Mouse (Mus musculus) left cerebral cortex, postnatal 25 days (tissue): ENCODE results near the gene Rreb1. TPM values are rescaled to one million over a fixed set of nuclear protein-coding genes. Genes with fewer than 3 reads are reported as not detected.
A peak's percentile ranks its signal among the peaks of the same experiment; 100 is the strongest.

ENCODE experiments used
- DNase-seq, 2 experiments: peaks; one replicate each; pipeline ENCODE4 v3.0.0; 2022; ENCODE audit warnings: low spot score in 2 of 2, mixed read lengths in 1 of 2
- intact Hi-C: fragments of 180-260 bp; cut with DNase I; formaldehyde crosslinking; loops from one replicate; pipeline ENCODE4 v1.15.1; 2025
- total RNA-seq, 2 experiments: library from RNA; stranded (reverse); gene quantifications; 2 replicates each; pipeline ENCODE4 v1.2.3; 2021

The Rreb1 gene
- total RNA-seq, 2 experiments from 2014 or later: 29.4 to 30.1 TPM

DNA sequence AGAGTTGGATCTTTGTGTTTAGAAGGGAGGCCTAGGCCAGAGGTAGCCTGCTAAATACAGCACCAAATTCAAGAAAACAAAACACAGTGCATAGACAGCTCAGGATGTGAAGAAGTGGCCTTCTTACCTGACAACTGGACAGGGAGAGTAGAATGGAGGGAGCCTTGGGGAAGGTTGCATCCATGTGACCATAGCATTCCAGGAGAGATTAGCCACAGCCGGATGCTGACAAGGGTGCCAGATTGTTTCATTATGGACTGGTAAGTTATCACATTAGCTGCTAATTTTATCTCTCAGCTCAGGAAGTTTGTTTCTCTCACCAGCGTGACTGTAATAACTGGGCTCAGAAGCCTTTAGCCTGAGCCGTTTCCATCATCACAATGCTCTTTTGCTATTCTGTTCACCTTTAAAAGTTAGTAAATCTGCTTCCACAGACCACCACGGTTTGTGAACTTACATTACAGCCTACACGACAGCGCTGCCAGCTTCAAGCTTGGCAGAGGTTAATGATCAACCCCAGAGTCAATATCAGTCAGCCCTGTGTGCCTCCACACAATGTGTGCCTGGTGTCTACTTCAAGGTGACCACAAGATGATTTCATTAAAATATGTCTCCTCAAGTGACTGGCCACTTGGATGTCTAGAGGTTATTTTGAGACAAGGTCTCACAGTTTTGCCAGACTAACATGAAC is 117.5 kb downstream of the Rreb1 start:
- intact Hi-C loops: no loop called here

DNA sequence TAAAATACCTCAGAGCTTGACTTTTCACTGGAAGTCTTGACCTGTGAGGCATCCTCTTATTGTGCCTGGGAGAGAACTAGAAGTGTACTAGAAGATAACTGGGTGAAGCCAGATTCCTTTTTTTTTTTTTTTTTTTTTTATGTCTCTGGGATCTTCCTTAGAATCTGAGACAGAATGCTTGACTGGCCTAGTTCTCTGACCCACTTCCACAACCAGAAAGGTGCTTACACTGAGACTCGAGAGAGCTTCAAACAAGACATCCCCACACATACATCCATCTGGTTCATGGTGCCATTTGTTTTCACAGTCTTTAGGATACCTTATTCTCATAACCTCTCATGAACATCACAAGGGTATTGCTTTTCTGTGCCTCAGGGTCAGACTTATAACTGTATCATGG is 118.2 kb downstream of the Rreb1 start:
- intact Hi-C loops: no loop called here
- DNase-seq: peak in 1 of 2 experiments; percentile 27

More for the DNA sequence above, 117.5 kb downstream of the Rreb1 start:
- no peak for DNase-seq

DNA sequence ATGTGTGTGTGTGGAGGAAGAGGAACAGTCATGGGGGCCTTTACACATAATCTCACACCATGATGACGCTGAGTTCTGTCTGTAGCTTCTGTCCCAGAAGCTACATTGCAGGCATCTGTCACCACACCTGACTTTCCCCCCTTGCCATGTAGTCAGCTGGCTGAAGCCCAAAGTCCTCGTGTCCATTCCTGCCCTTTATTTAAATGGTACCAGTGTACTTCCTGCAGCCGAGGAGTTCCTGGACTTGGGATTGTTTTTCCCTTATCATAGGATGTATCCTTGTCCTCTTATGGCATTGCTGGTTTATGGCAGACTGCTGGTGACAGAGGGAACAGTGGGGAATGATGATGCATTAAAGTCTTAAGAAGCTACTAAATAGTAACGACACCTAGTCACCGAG is 120.6 kb downstream of the Rreb1 start:
- DNase-seq: no peak
- intact Hi-C loops: no loop called here

DNA sequence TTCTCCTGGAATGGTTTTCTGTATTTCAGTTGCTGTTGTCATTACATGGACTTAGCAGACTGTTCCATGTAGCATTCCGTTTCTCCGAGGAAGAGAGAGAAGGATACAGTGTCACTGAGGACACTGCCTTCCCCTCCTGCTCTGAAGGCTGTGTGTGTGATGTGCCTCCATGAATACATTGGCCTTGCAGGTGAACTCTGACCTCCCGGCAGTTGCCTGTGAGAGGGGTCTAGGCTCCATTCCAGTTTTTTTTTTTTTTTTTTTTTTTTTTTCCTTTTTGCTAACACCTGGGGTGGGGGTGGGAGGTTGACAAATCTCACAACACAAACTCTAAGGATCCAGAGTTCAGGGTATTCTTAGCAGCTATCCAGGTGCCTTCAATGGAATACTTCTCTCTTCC is 124.8 kb downstream of the Rreb1 start:
- DNase-seq: no peak
- intact Hi-C loops: no loop called here

DNA sequence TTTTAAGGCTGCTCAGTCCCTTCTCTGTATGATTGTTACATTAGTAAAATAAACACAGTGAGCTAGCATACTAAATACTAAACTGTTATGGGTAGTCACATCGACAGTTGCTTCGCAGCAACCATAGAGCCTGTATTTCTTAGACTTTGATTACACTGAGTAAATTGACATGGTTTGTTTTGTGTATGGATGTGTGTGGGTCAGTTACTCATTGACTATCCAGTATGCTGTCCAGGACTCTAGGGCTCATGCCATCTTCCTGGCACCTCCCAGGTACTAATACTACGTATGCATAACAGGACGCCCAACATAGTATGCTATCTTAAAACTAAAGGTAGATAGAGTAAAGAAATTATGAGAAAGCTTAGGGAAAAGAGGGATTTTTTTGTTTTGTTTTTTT is 125.3 kb downstream of the Rreb1 start:
- intact Hi-C loops: no loop called here
- no peak for DNase-seq

DNA sequence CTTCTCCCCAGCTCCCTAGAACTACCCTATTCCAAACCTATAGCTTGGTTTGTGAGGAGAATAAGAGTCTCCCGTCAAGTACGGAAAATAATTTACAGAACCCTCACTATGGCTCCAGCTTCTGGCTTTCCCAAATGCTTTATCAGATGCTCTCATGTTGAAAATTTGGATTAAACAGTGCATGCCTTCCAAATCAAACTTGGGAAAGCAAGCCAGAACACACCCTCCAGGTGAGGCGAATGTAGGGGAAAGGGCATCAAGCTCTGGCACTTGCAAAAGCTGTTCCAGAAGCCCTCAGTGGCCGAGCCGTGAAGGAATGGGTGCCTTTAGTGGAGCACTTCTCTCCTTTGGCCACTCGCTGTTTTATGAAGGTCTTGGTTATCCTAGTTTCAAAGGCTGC is 126.2 kb downstream of the Rreb1 start:
- intact Hi-C loops: no loop called here
- DNase-seq: no peak

DNA sequence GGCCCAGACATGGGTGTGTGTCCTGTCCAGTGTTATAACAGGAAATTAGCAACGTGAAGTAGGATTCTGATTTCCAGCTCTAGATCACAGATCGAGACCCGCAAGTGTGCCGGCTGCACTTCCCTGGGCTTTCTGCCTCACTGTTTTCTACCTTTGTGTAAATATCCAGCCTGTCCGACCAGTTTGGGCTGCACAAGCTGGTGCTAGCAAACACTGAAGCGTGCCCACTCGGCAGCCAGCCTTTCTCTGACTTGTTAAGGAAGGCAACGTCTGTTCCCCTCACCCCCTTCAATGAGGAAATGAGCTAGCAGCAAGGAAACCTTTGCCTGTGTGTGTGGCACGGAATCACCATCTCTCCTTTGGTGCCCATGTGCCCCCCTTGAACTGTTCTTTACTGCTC is 129.9 kb downstream of the Rreb1 start:
- peak; percentile 13 to 34 for DNase-seq
- intact Hi-C loops: no loop called here

DNA sequence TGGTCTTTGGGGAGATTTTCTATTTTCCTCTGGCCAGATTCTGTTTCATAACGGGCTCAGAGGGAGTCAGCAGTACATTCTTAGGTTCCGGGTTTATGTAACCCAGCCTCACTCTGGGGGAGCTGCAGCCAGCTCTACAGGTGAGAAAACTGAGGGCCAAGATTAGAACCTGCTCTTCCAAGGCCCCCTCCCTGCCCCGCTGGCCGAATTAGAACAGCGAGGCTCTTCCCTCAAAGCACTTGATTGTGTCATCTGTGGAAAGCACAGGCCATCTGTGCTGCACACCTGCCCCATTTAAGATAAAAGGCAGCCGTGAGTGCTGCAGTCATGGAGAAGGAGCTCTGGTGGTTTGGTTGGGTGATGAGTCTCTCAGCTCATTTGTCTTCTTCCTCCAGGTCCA is 130.3 kb downstream of the Rreb1 start:
- intact Hi-C loops: no loop called here
- peak; percentile 23 to 49 for DNase-seq

DNA sequence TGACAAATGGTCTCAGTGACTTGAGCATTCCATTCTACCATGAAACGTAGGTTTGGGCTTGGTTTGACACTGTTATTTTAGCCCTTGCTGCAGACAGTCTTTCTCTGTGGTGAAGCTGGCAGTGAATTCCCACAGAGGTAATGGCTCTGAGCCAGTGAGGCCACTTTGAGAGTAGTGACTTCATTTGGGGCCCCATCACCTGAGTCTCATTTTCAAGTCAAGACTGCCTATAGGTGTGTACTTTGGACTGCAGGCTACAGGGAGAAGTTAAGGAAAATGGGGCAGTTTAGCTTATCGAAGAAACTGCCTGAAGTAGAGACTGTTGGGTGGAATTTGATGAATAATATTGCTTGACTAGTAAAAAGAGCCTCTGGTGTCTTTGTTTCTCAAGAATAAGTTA is 131.0 kb downstream of the Rreb1 start:
- intact Hi-C loops: no loop called here
- no peak for DNase-seq

DNA sequence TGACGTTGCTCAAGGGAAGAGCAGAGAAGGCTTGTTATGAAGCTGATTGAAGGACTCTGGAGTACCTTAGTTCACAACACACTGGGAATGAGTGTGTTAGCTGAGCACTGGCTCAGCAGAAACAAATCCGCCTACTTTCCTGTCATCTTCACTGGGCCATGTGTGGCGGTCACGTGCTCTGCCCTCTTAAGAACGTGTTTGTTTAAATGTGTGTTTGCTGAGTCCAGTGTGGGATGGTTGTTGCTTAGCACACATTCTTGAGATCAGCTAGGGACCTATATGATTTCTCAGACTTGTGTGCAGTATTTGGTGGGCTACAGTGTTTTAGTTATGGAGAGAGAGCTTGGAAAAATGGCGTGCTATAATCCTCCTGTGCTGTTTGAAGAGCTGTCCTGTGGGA is 133.8 kb downstream of the Rreb1 start:
- intact Hi-C loops: no loop called here
- peak in 1 of 2 experiments; percentile 22 for DNase-seq

DNA sequence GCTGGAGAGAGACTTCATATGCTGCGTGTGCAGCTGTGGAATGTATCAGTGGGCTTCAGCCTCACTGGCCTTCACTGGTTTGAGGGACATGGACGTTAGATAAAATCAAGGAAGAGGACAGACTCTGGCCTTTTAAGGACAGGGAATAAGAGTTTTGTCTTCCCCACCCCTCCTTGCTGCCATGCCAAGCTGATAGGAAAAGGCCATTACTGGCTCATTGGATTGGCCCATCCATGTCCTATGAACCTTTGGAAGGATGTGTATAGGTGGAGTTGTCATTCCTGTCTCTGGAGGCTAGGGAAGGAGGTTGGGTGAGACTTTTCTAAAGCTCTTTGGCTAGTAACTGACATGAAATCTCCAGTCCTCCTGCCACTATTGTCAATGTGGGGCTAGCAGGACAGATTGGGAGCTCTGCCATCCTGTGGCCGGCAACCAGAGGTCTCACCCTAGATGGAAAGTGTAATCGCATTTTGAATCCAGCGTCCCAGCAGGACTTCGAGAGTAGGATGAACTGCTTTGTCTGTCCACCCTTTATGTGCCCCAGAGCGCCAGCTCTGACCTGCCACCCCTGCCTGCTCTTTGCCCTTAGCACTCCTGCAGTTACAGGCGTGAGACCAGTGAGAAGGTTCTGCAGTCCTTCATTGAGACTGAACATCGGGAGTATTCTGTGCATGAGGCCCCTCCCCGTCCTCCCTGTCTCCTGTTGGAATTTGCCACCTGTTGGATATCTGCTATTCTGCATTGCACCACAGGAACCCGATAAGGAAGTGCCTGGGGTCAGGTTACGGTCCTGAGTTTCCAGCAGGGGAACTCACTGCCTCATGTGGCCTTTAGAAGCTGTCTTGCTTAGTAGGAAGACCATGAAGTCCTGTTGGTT is 134.6 kb downstream of the Rreb1 start:
- no peak for DNase-seq
- intact Hi-C loops: no loop called here

DNA sequence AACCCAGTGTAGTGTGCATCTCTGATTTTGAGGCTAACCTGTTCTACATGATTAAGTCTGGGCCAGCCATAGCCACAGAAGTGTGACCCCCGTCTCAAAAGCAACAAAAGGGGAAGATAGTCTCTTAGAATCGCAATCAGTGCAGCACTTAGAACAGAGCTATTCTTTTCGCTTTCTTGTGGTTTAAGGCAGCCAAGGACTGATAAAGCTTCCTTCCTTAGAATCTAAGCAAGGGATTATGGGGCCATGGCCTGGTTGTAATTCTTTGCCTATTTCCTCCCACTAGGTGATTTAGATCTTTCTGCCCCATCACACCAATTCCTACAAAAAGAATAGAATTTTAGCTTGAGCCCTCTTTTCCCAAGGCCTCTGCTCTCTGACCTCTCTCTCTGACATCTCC is 135.8 kb downstream of the Rreb1 start:
- intact Hi-C loops: no loop called here
- no peak for DNase-seq

DNA sequence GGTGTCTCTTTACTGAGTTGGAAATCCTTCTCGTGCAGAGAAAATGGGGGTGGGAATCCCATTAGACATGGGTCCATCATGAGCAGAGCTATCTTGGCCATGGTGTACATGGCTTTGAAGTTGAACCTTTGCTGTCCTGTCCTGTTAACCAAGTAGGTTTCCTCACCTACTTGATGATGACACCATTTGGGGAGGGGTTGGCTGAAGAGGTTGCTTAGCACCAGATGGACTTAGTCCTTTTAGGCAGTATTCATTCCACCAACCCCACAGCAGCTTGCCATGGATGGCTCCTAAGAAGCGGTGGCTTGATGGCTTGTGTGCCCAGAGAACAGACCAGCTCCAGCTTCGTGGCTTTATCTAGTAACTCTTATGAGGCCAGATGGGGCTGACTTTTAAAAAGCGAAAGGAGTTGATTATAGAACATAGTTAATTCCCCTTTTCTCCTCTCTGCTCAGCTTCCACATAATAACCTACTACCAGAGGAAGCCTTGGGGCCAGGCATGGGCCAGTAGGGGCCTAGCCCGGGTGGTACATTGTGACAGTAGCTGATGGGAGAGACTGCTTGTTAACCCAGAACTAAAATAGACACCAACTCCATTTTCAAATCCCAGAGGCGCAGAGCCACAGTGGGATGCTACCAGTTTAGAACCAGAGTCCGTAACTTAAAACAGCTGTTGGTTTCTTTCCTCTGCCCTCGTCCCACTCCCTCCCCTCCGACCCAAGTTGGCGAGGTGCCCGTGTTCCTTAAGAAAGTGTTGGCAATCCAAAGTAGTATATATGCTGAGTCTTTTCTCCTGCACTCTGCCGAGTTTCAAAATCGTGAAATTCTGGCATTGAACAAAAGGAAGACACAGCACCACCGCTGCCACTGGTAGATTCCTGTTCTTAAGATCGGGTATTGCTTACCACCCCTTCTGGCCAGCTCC is 140.4 kb downstream of the Rreb1 start:
- no peak for DNase-seq
- intact Hi-C loops: no loop called here

DNA sequence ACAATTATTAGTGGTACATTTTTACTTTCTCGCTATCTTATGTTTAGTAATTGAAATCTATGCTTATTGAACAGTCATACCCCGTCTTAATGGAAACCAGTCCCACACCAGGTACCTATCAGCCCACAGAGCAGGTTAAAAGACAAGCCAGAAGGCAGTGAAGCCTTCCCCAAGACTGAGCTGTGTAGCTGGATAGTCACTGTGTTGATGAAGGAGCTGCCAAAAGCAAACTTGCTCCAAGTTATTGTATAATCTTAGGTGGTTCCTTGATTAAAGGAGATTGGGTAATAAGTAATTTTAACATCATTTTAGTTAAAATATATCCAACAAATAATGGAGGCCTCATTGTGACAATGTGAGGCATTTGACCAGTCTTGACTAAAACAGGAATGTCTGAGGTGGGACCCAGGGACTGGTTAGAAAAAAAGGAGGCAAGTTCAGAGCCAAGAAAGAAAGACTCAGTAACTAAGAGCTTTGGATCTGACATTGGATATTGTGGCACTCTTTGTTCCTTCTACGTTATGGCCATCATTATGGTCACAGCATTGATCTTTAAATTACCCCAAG is 141.6 kb downstream of the Rreb1 start:
- no peak for DNase-seq
- intact Hi-C loops: no loop called here

DNA sequence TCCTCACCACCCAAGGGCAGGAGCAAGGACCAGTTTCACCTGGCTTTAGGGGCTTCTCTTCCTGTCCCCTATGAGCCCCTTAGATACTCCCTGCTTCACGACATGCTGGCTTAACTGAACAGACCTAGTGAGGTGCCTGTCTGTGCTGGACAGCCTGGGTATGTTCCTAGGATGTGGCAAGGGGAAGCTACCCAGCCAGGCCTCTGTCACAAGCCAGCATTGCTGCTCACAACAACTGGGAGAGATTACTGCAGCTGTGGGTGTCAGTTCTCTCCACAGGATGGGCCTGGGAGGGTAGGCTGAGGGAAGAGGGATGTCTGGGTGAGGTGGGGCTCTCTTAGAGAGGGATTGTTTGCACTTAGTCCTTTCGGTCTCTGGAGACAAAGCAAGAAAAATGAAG is 142.5 kb downstream of the Rreb1 start:
- DNase-seq: no peak
- intact Hi-C loops: no loop called here

DNA sequence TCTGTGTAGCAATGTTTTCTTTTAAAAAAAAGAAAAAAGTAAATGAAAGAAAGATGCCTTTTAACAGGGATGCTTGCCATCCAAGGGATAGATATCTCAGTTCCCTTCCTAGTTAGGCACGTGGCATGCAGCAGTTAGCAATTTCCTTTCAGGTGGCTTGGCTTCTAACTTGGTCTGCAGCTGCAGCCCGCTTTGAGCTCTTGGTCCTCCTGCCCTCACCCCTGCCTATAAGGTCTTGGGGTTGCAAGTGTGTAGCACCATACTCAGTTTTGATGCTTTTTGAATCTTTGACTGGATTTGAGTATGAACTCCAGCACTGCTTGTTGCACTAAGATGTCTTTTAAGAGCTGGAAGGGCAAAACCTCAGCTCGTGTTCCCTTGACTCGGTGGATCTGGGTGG is 144.9 kb downstream of the Rreb1 start:
- intact Hi-C loops: no loop called here
- DNase-seq: no peak

DNA sequence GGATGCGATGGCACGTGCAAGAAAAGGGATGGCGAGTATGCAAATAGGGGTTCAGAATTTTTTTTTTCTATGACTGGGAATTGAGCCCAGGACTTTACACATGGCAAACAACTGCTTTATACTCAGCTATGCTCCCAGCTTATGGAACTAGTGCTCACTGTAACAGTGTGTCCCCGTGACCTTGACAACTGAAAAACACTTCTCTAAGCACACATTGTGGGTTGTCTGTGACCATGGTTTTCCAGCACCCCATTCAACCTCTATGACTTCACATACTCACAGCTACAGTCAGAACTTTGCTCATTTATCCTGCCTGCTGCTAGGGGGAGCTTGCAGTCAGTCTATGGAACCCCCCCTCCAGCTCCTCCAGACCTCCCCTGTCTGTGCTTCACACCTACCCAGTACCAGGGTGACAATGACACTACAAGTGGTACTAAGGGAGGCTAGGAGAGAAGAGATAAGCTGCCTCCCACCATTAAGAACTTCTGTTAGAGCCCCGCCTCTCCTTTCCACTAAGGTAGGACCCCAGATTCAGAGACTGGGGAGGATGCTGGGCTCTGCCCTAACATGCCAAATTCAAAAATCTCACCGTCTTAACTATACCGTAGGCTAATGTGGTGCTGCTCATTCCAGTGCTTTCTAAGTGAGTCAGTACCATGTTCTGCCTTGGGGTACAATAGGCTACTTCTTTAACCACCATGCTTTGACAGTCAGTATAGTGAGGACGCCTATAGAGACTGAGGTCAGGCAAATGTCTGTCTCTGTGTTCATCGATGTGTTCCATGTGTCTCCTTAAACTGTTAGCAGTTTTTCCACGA is 145.7 kb downstream of the Rreb1 start:
- no peak for DNase-seq
- intact Hi-C loops: no loop called here

DNA sequence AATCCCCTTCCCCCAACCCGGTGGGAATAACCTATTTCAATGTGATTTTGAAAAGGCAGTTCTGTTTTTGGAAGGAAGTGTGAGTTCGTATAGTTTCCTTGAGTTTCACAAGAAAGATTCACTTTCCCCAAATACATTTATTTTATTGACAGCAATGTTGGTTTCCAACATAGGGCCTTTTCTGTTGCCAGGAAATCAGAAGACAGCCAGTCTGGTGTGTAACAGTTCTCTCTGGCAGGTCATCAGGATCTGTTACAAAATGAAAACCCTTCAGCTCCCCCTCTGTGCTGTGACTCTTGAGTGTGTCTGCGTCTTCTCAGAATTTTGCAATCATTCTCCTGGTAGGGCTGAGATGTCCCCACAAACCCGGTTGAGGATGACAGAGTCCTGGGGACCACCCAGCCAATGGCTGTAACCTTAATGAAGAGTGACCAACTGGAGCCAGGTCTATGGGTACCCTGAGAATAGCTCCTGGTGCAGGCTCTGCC is 146.3 kb downstream of the Rreb1 start:
- no peak for DNase-seq
- intact Hi-C loops: no loop called here

DNA sequence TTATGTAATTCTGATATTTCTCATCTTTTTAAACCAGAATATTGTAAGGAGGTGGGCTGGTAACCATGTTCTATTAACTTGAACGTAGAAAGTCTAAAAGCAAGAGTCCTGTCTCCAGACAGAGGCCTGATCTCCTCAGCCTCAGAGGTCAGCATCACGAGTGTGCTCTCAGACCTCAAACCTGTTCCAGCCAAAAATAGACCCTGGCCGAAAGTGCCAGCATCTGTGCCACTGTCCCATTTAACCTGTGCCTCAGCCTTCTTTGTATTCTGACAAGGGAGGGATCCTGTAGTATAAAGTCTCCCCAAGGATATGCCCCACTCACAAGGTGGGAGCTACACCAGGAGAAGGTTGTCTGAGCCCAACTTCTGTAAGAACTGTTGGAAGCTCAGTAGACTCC is 148.2 kb downstream of the Rreb1 start:
- DNase-seq: no peak
- intact Hi-C loops: no loop called here
